Mouse (Mus musculus) testis, adult 2 months (tissue): ENCODE results near the gene Prrt1.

Source experiments
- CTCF ChIP-seq: fragments of 200-500 bp; IDR thresholded peaks from 2 replicates; pipeline ENCODE4 v1.5.1; 2012; ENCODE audit warnings: low read depth, mild to moderate bottlenecking, inconsistent platforms, low read length, moderate library complexity; ENCODE audit not compliant: control insufficient read depth, insufficient read depth, insufficient replicate concordance
- POLR2A ChIP-seq: fragments of 200-500 bp; IDR thresholded peaks from 2 replicates; pipeline ENCODE4 v1.6.1; 2012; ENCODE audit warnings: low read depth, mild to moderate bottlenecking, inconsistent platforms, low read length, moderate library complexity; ENCODE audit not compliant: control insufficient read depth

- TF ChIP-seq CTCF = no peak
- TF ChIP-seq POLR2A = peak; percentile 48; the same call in 1 of the 2 replicates
These were observed 2.0 kb upstream of the Prrt1 start for GRCm38 (mm10) chr17:34627093-34627942.
